Mouse (Mus musculus): ENCODE data around the gene Pex11b. TPM values are rescaled to one million over a fixed set of nuclear protein-coding genes. Genes with fewer than 3 reads are reported as not detected.

The Pex11b gene
- polyA plus RNA-seq, 1 experiment from 2014 or later = 38.2 TPM

DNA sequence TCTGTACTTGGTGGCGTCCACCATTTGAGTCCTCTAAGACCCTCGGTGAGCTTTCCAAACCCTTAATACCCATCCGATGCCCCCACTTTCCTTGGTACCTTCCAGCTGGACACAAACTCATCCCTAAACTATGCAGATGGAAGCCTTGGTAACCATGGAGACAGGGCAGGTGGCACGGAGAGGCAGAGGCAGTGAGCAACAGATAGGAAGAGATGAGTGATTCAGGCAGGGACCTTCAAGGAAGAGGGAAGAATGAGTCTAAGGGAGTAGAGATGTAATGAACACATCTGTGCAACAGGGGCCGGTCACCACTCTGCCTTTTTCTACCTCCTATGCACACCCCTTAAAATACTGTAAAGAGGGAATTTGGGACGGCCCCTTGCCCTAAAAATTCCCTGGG lies 39.5 kb upstream of the Pex11b start:
- TF ChIP-seq CTCF (IDR thresholded peaks at IDR 0.05; ENCODE audit: low read depth) (no peak), EP300 (optimal IDR thresholded peaks at IDR 0.05) (no peak)
- Histone ChIP-seq H3K4me2 (replicated peaks; ENCODE audit: low read depth) (no peak overlapping the region; the same call in 1 of the 2 replicates), H3K36me3 (ENCODE audit: control insufficient read depth, insufficient read depth, low read length) (no peaks in the 10 kb centered on the region), H3K27ac (replicated peaks) (no peak overlapping the region), H3K9ac (ENCODE audit: low read length) (no peak overlapping the region), H3K9me3 (ENCODE audit: control insufficient read depth, low read length) (no peaks in the 10 kb centered on the region), H3K4me3 (ENCODE audit: low read depth, low read length) (no peak overlapping the region), H3K4me1 (replicated peaks; ENCODE audit: control insufficient read depth, insufficient read depth) (0 out of 2 replicates have a peak, but pooled peaks cover 3% of the 10 kb centered on the region), H3K27me3 (ENCODE audit: control insufficient read depth, insufficient read depth, low read length) (no peaks in the 10 kb centered on the region)
- WGBS = 34% methylated on average over 6 of the region's 6 CpGs
- ATAC-seq (ENCODE audit: low FRiP score, low TSS enrichment) (no peak), DNase-seq (ENCODE audit: low spot score) (no peak)

- 0 out of 2 replicates have a peak, but pooled peaks cover 3% of the 10 kb centered on the region for H3K4me1 ChIP-seq (replicated peaks; ENCODE audit: control insufficient read depth, insufficient read depth)
- TF ChIP-seq EP300 (optimal IDR thresholded peaks at IDR 0.05) (no peak), CTCF (IDR thresholded peaks at IDR 0.05; ENCODE audit: low read depth) (no peak)
- 1% methylated on average over 17 of the region's 23 CpGs for WGBS
- no peaks in the 10 kb centered on the region for H3K36me3 ChIP-seq (ENCODE audit: control insufficient read depth, insufficient read depth, low read length)
- DNase-seq (ENCODE audit: low spot score) = peak; percentile 47
- H3K4me3 ChIP-seq (ENCODE audit: low read depth, low read length) = peak within 1 kb of the TSS; percentile 51
- no peaks in the 10 kb centered on the region for H3K27me3 ChIP-seq (ENCODE audit: control insufficient read depth, insufficient read depth, low read length)
- H3K9me3 ChIP-seq (ENCODE audit: control insufficient read depth, low read length) = no peaks in the 10 kb centered on the region
- H3K9ac ChIP-seq (ENCODE audit: low read length) = peak within 1 kb of the TSS; percentile 63
- H3K4me2 ChIP-seq (replicated peaks; ENCODE audit: low read depth) = peak within 1 kb of the TSS; percentile 81
- peak within 1 kb of the TSS; percentile 67; the same call in 1 of the 2 replicates for H3K27ac ChIP-seq (replicated peaks)
- ATAC-seq (ENCODE audit: low FRiP score, low TSS enrichment) = no peak
Observed at GRCm38 (mm10) chr3:96596228-96596707, 38.9 kb upstream of the Pex11b start, which contains the start of gene Ankrd34a. Ankrd34a (plus strand) TSS chr3:96596636.

GRCm38 (mm10) chr3:96596855-96597254 lies 38.3 kb upstream of the Pex11b start:
- Histone ChIP-seq H3K4me1 (replicated peaks; ENCODE audit: control insufficient read depth, insufficient read depth) (0 out of 2 replicates have a peak, but pooled peaks cover 3% of the 10 kb centered on the region), H3K4me2 (replicated peaks; ENCODE audit: low read depth) (peak overlapping the region; percentile 81), H3K36me3 (ENCODE audit: control insufficient read depth, insufficient read depth, low read length) (no peaks in the 10 kb centered on the region), H3K4me3 (ENCODE audit: low read depth, low read length) (peak overlapping the region; percentile 51), H3K9ac (ENCODE audit: low read length) (peak overlapping the region; percentile 63; the same call in 1 of the 2 replicates), H3K9me3 (ENCODE audit: control insufficient read depth, low read length) (no peaks in the 10 kb centered on the region), H3K27ac (replicated peaks) (no peak overlapping the region), H3K27me3 (ENCODE audit: control insufficient read depth, insufficient read depth, low read length) (no peaks in the 10 kb centered on the region)
- no peak for DNase-seq (ENCODE audit: low spot score)
- 6% methylated on average over 11 of the region's 12 CpGs for WGBS
- no peak for TF ChIP-seq CTCF (IDR thresholded peaks at IDR 0.05; ENCODE audit: low read depth)
- no peak for TF ChIP-seq EP300 (optimal IDR thresholded peaks at IDR 0.05)
- ATAC-seq (ENCODE audit: low FRiP score, low TSS enrichment) = no peak

GRCm38 (mm10) chr3:96597435-96597891 lies 37.7 kb upstream of the Pex11b start:
- Histone ChIP-seq H3K36me3 (ENCODE audit: control insufficient read depth, insufficient read depth, low read length) (no peaks in the 10 kb centered on the region), H3K9me3 (ENCODE audit: control insufficient read depth, low read length) (no peaks in the 10 kb centered on the region), H3K9ac (ENCODE audit: low read length) (peak overlapping the region; percentile 63), H3K4me1 (replicated peaks; ENCODE audit: control insufficient read depth, insufficient read depth) (0 out of 2 replicates have a peak, but pooled peaks cover 3% of the 10 kb centered on the region), H3K4me3 (ENCODE audit: low read depth, low read length) (peak overlapping the region; percentile 51), H3K4me2 (replicated peaks; ENCODE audit: low read depth) (peak overlapping the region; percentile 81), H3K27ac (replicated peaks) (peak overlapping the region; percentile 67), H3K27me3 (ENCODE audit: control insufficient read depth, insufficient read depth, low read length) (no peaks in the 10 kb centered on the region)
- no peak for ATAC-seq (ENCODE audit: low FRiP score, low TSS enrichment)
- no peak for TF ChIP-seq CTCF (IDR thresholded peaks at IDR 0.05; ENCODE audit: low read depth)
- no peak for TF ChIP-seq EP300 (optimal IDR thresholded peaks at IDR 0.05)
- peak; percentile 27 for DNase-seq (ENCODE audit: low spot score)
- under 1% methylated on average over 40 of the region's 40 CpGs for WGBS

GRCm38 (mm10) chr3:96598156-96599068 lies 36.8 kb upstream of the Pex11b start:
- peak overlapping the region; percentile 81 for H3K4me2 ChIP-seq (replicated peaks; ENCODE audit: low read depth)

More at GRCm38 (mm10) chr3:96598156-96599068, 36.8 kb upstream of the Pex11b start:
- Histone ChIP-seq H3K9ac (ENCODE audit: low read length) (peak overlapping the region; percentile 63), H3K36me3 (ENCODE audit: control insufficient read depth, insufficient read depth, low read length) (no peaks in the 10 kb centered on the region), H3K4me3 (ENCODE audit: low read depth, low read length) (peak overlapping the region; percentile 51), H3K4me1 (replicated peaks; ENCODE audit: control insufficient read depth, insufficient read depth) (0 out of 2 replicates have a peak, but pooled peaks cover 3% of the 10 kb centered on the region), H3K9me3 (ENCODE audit: control insufficient read depth, low read length) (no peaks in the 10 kb centered on the region), H3K27me3 (ENCODE audit: control insufficient read depth, insufficient read depth, low read length) (no peaks in the 10 kb centered on the region), H3K27ac (replicated peaks) (peak overlapping the region; percentile 67)
- DNase-seq (ENCODE audit: low spot score) = peak; percentile 58
- no peak for ATAC-seq (ENCODE audit: low FRiP score, low TSS enrichment)
- WGBS = 3% methylated on average over 54 of the region's 54 CpGs
- TF ChIP-seq CTCF (IDR thresholded peaks at IDR 0.05; ENCODE audit: low read depth) = no peak
- TF ChIP-seq EP300 (optimal IDR thresholded peaks at IDR 0.05) = no peak

All from stomach, postnatal 0 days (tissue).